Mouse (Mus musculus): ENCODE data around the gene Nbea. TPM values are rescaled to one million over a fixed set of nuclear protein-coding genes. Genes with fewer than 3 reads are reported as not detected.
"Not testable (repeated sequence)": the region's sequence is repeated elsewhere in the genome, so short reads cannot be mapped to it uniquely, and the experiment has no call there.

The Nbea gene
- polyA plus RNA-seq, 1 experiment from 2014 or later = 9.7 TPM

GRCm38 (mm10) chr3:56000259-56000658, 183.2 kb downstream of the Nbea start:
- H3K36me3 ChIP-seq = peaks cover 22% of the 10 kb centered on the region
- no peak overlapping the region for H3K4me3 ChIP-seq
- 6% methylated on average over 1 of the region's 1 CpGs for WGBS
- no peaks in the 10 kb centered on the region for H3K4me1 ChIP-seq
- no peak overlapping the region for H3K27ac ChIP-seq (replicated peaks)
- no peaks in the 10 kb centered on the region for H3K9me3 ChIP-seq (replicated peaks)
- no peaks in the 10 kb centered on the region for H3K27me3 ChIP-seq (ENCODE audit: low read depth, poor library complexity, severe bottlenecking)
- DNase-seq (ENCODE audit: low spot score) = no peak

GRCm38 (mm10) chr3:55978361-55978760, 205.1 kb downstream of the Nbea start:
- H3K36me3 ChIP-seq = peaks cover 37% of the 10 kb centered on the region
- WGBS = 88% methylated on average over 2 of the region's 2 CpGs

GRCm38 (mm10) chr3:55976986-55977385, 206.5 kb downstream of the Nbea start:
- WGBS = 93% methylated on average over 14 of the region's 14 CpGs
- peaks cover 23% of the 10 kb centered on the region for H3K36me3 ChIP-seq
- H3K4me3 ChIP-seq; H3K27me3 ChIP-seq (ENCODE audit: low read depth, poor library complexity, severe bottlenecking); H3K9me3 ChIP-seq (replicated peaks); H3K4me1 ChIP-seq; H3K27ac ChIP-seq (replicated peaks); DNase-seq (ENCODE audit: low spot score): not testable (repeated sequence)

More at GRCm38 (mm10) chr3:55978361-55978760, 205.1 kb downstream of the Nbea start:
- Histone ChIP-seq H3K9me3 (replicated peaks) (0 out of 2 replicates have a peak, but pooled peaks cover 4% of the 10 kb centered on the region), H3K27ac (replicated peaks) (no peak overlapping the region), H3K4me1 (no peaks in the 10 kb centered on the region), H3K27me3 (ENCODE audit: low read depth, poor library complexity, severe bottlenecking) (no peaks in the 10 kb centered on the region), H3K4me3 (no peak overlapping the region)
- DNase-seq (ENCODE audit: low spot score) = no peak

- 46% methylated on average over 10 of the region's 10 CpGs for WGBS
- Histone ChIP-seq H3K27me3 (ENCODE audit: low read depth, poor library complexity, severe bottlenecking) (no peaks in the 10 kb centered on the region), H3K36me3 (peaks cover 17% of the 10 kb centered on the region), H3K4me3 (no peak overlapping the region), H3K27ac (replicated peaks) (0 out of 2 replicates have a peak overlapping the region, but pooled peaks have one; percentile 28), H3K4me1 (peaks cover 31% of the 10 kb centered on the region), H3K9me3 (replicated peaks) (no peaks in the 10 kb centered on the region)
- DNase-seq (ENCODE audit: low spot score) = peak; percentile 52
Measured at GRCm38 (mm10) chr3:55965723-55966156, 217.8 kb downstream of the Nbea start.

GRCm38 (mm10) chr3:55963032-55963431, 220.5 kb downstream of the Nbea start:
- 73% methylated on average over 8 of the region's 8 CpGs for WGBS
- Histone ChIP-seq H3K9me3 (replicated peaks) (no peaks in the 10 kb centered on the region), H3K36me3 (peaks cover 12% of the 10 kb centered on the region), H3K4me3 (no peak overlapping the region), H3K27ac (replicated peaks) (peak overlapping the region; percentile 61), H3K27me3 (ENCODE audit: low read depth, poor library complexity, severe bottlenecking) (no peaks in the 10 kb centered on the region), H3K4me1 (peaks cover 31% of the 10 kb centered on the region)
- DNase-seq (ENCODE audit: low spot score) = peak; percentile 22

- peaks cover 6% of the 10 kb centered on the region for H3K36me3 ChIP-seq
- 92% methylated on average over 5 of the region's 5 CpGs for WGBS
- no peak for DNase-seq (ENCODE audit: low spot score)
- H3K4me1 ChIP-seq = no peaks in the 10 kb centered on the region
- H3K27ac ChIP-seq (replicated peaks) = no peak overlapping the region
- no peaks in the 10 kb centered on the region for H3K9me3 ChIP-seq (replicated peaks)
- no peak overlapping the region for H3K4me3 ChIP-seq
- H3K27me3 ChIP-seq (ENCODE audit: low read depth, poor library complexity, severe bottlenecking) = no peaks in the 10 kb centered on the region
Measured at GRCm38 (mm10) chr3:55949994-55950393, 233.5 kb downstream of the Nbea start.

GRCm38 (mm10) chr3:55949148-55949547, 234.4 kb downstream of the Nbea start:
- H3K27ac ChIP-seq (replicated peaks) = no peak overlapping the region
- H3K4me3 ChIP-seq = no peak overlapping the region
- no peak for DNase-seq (ENCODE audit: low spot score)
- no peaks in the 10 kb centered on the region for H3K27me3 ChIP-seq (ENCODE audit: low read depth, poor library complexity, severe bottlenecking)
- no peaks in the 10 kb centered on the region for H3K4me1 ChIP-seq
- H3K9me3 ChIP-seq (replicated peaks) = no peaks in the 10 kb centered on the region
- 95% methylated on average over 2 of the region's 2 CpGs for WGBS
- H3K36me3 ChIP-seq = peaks cover 6% of the 10 kb centered on the region

GRCm38 (mm10) chr3:55927343-55927742, 256.2 kb downstream of the Nbea start:
- H3K9me3 ChIP-seq (replicated peaks) = no peaks in the 10 kb centered on the region
- H3K36me3 ChIP-seq = peaks cover 27% of the 10 kb centered on the region
- 91% methylated on average over 2 of the region's 2 CpGs for WGBS
- H3K4me3 ChIP-seq = no peak overlapping the region
- no peaks in the 10 kb centered on the region for H3K4me1 ChIP-seq
- DNase-seq (ENCODE audit: low spot score) = no peak
- H3K27me3 ChIP-seq (ENCODE audit: low read depth, poor library complexity, severe bottlenecking) = no peaks in the 10 kb centered on the region
- no peak overlapping the region for H3K27ac ChIP-seq (replicated peaks)

GRCm38 (mm10) chr3:55909290-55909689, 274.2 kb downstream of the Nbea start:
- no peaks in the 10 kb centered on the region for H3K9me3 ChIP-seq (replicated peaks)
- no peak overlapping the region for H3K4me3 ChIP-seq
- 67% methylated on average over 1 of the region's 1 CpGs for WGBS
- H3K4me1 ChIP-seq = no peaks in the 10 kb centered on the region
- DNase-seq (ENCODE audit: low spot score) = no peak
- no peak overlapping the region for H3K27ac ChIP-seq (replicated peaks)
- no peaks in the 10 kb centered on the region for H3K27me3 ChIP-seq (ENCODE audit: low read depth, poor library complexity, severe bottlenecking)
- H3K36me3 ChIP-seq = no peaks in the 10 kb centered on the region

GRCm38 (mm10) chr3:55890574-55890973, 292.9 kb downstream of the Nbea start:
- DNase-seq (ENCODE audit: low spot score) = no peak
- H3K4me1 ChIP-seq = peaks cover 13% of the 10 kb centered on the region; the same call in 1 of the 2 replicates
- no peaks in the 10 kb centered on the region for H3K27me3 ChIP-seq (ENCODE audit: low read depth, poor library complexity, severe bottlenecking)
- no peak overlapping the region for H3K27ac ChIP-seq (replicated peaks)
- 91% methylated on average over 5 of the region's 5 CpGs for WGBS
- no peaks in the 10 kb centered on the region for H3K9me3 ChIP-seq (replicated peaks)
- no peaks in the 10 kb centered on the region for H3K36me3 ChIP-seq
- H3K4me3 ChIP-seq = no peak overlapping the region

- no peaks in the 10 kb centered on the region for H3K36me3 ChIP-seq
- 68% methylated on average over 4 of the region's 4 CpGs for WGBS
Measured at GRCm38 (mm10) chr3:55889227-55889626, 294.3 kb downstream of the Nbea start.

GRCm38 (mm10) chr3:55887829-55888210, 295.7 kb downstream of the Nbea start:
- no peaks in the 10 kb centered on the region for H3K27me3 ChIP-seq (ENCODE audit: low read depth, poor library complexity, severe bottlenecking)
- no peaks in the 10 kb centered on the region for H3K9me3 ChIP-seq (replicated peaks)
- peaks cover 13% of the 10 kb centered on the region; the same call in 1 of the 2 replicates for H3K4me1 ChIP-seq
- no peak overlapping the region for H3K27ac ChIP-seq (replicated peaks)
- H3K36me3 ChIP-seq = no peaks in the 10 kb centered on the region
- WGBS = 69% methylated on average over 2 of the region's 2 CpGs
- H3K4me3 ChIP-seq = no peak overlapping the region
- no peak for DNase-seq (ENCODE audit: low spot score)

More at GRCm38 (mm10) chr3:55889227-55889626, 294.3 kb downstream of the Nbea start:
- no peaks in the 10 kb centered on the region for H3K9me3 ChIP-seq (replicated peaks)
- H3K4me1 ChIP-seq = peaks cover 13% of the 10 kb centered on the region; the same call in 1 of the 2 replicates
- H3K27ac ChIP-seq (replicated peaks) = no peak overlapping the region
- DNase-seq (ENCODE audit: low spot score) = no peak
- H3K27me3 ChIP-seq (ENCODE audit: low read depth, poor library complexity, severe bottlenecking) = no peaks in the 10 kb centered on the region
- no peak overlapping the region for H3K4me3 ChIP-seq

- H3K27ac ChIP-seq (replicated peaks) = peak overlapping the region; percentile 42
- no peaks in the 10 kb centered on the region for H3K36me3 ChIP-seq
- WGBS = 82% methylated on average over 10 of the region's 10 CpGs
- no peak overlapping the region for H3K4me3 ChIP-seq
- peaks cover 13% of the 10 kb centered on the region; the same call in 1 of the 2 replicates for H3K4me1 ChIP-seq
- H3K27me3 ChIP-seq (ENCODE audit: low read depth, poor library complexity, severe bottlenecking) = no peaks in the 10 kb centered on the region
- no peaks in the 10 kb centered on the region for H3K9me3 ChIP-seq (replicated peaks)
- DNase-seq (ENCODE audit: low spot score) = no peak
Measured at GRCm38 (mm10) chr3:55887193-55887828, 296.2 kb downstream of the Nbea start.
